Mouse (Mus musculus) spleen, postnatal 10 days (tissue): ENCODE data around the gene Tnip1.
"Not testable (repeated sequence)": the region's sequence is repeated elsewhere in the genome, so short reads cannot be mapped to it uniquely, and the experiment has no call there.

ENCODE experiments used
- DNase-seq, 2 experiments: peaks; one replicate each; pipeline ENCODE4 v3.0.0; 2021 to 2022; ENCODE audit warnings: low spot score in 2 of 2

The Tnip1 gene

GRCm38 (mm10) chr11:54972049-54972723, 9.5 kb upstream of the Tnip1 start:
- DNase-seq = peak in 1 of 2 experiments; percentile 35

GRCm38 (mm10) chr11:54971365-54972048, 8.8 kb upstream of the Tnip1 start:
- DNase-seq = no peak

- DNase-seq = no peak
Measured at GRCm38 (mm10) chr11:54965234-54965633, 2.5 kb upstream of the Tnip1 start.

- no peak for DNase-seq
Measured at GRCm38 (mm10) chr11:54961921-54962320, 796 bp downstream of the Tnip1 start.

DNA sequence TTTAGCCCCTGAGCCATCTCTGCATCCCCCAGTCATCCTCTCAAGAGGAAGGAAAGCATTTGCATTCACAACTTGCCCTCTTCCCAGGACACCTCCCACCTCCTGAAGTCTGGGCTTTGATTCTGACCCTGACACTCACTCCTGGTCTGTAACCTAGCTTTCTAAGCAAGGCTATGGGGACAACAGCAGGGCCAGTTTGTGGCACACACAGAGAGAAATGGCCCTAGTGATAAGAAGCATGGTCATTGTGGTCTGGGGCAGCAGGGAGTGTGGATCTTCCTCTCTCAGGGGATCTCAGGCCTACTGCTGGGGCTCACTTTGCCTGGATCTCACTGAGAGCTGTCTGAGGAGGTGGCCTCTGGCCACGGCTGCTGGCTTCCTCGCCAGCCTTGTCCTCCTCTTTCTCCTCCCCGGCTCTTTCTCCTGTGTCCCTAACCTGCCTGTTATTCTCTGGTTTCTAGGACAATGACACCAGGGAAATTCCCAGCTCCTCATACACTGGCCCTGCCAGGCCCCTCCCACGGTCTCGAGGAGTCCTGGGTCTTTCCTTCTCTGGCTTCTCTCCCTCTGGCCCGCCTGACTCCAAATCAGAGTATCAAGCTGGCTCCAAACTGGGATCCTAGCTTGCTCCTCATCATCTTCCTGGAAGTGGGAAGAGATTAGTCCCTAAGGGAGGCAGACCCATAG, 1.4 kb downstream of the Tnip1 start:
- DNase-seq = no peak

DNA sequence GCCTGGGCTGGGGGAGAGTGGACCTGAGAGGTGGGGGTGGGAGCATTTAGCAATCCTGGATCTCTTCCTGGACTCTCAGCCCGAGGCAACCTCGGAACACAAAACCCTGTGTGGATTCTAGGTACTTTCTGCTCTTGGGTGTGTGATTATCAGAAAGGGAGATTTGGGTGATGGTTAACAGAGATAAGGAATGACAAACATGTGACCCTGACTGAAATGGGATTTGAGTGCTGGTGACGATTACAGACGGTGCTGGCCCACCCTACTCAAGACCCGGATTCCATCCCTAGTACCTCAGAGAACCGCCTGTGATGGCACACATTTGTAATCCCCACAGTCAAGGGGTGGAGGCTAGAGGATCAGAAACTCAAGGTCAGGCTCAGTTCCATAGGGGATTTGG, 2.5 kb downstream of the Tnip1 start:
- no peak for DNase-seq

DNA sequence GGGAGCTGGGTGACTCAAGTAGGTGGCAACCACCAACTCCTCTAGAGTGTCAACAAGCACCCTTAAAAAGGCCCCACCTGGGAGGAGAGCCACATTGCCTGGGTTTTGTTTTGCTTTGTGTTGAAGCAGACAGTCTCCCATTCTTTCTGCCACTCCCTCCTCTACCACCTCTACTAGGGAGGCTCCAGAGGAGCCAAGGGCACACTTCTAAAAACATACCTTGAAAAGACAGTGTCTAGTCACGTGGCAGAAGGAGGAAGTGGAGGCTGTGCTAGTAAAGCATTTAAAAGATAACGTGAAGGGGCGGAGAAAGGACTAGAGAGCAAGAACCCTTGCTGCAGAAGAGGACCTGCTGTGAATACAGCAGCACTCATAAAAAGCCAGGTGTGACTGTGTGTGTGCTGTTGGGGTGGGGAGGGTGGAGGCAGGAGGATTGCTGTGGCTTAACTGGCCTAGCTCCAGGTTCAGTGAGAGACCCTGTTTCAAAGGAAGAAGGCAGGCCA, 4.1 kb downstream of the Tnip1 start:
- peak in 1 of 2 experiments; percentile 24 for DNase-seq

- DNase-seq = not testable (repeated sequence)
Measured at GRCm38 (mm10) chr11:54957708-54958107, 5.0 kb downstream of the Tnip1 start.

DNA sequence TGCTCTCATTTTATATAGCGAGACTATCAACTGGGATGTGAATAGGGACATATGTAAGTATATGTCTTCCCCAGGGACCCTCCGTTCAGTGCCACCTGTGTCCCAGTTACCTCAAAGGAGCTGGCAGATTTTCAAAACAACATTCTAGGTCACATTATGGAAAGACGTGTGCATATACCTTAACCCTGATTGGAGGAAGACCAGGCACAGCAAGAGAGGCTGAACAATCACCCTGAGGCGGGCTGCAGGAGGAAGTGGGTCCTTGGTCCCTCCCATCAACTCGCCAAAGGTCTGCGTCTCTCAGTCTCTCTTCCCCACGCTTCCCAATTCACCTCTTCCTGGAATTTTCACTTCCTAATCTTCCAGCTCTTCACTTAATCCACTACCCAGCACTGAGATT, 5.8 kb downstream of the Tnip1 start:
- DNase-seq = peak in 1 of 2 experiments; percentile 32

GRCm38 (mm10) chr11:54955735-54956480, 6.8 kb downstream of the Tnip1 start:
- peak; percentile 99 for DNase-seq

DNA sequence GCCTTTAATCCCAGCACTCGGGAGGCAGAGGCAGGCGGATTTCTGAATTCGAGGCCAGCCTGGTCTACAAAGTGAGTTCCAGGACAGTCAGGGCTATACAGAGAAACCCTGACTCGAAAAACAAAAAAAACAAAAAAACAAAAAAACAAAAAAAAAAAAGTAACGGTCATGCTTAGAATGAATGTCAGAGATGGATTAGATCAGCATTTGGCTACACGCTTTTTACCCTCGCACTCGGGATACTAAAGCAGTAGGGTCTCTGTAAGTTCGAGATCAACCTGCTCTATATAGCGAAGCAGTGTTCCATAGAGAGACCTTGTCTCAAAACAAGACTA, 7.3 kb downstream of the Tnip1 start:
- DNase-seq = not testable (repeated sequence)

- DNase-seq = no peak
Measured at GRCm38 (mm10) chr11:54954716-54955115, 8.0 kb downstream of the Tnip1 start.

DNA sequence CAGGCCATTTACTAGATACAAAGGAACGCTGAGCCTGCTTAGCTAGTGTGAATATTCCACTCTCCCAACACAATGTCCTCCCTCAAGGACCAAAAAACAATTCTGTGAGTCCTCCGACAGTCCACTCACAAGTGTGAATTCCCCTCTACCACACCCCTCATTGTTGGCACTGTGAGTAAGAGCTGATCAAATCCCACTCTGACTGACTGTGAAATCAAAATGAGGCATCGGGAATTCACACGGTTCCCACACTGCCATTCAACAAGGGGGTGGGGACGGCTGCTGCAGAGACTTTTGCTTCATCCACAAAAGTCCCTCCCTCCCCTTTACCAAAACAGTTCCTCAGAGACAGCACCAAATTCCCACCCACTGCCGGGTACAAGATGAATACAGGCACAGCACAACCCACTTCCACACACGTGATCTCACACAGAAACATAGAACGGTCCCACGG, 8.7 kb downstream of the Tnip1 start:
- no peak for DNase-seq

DNA sequence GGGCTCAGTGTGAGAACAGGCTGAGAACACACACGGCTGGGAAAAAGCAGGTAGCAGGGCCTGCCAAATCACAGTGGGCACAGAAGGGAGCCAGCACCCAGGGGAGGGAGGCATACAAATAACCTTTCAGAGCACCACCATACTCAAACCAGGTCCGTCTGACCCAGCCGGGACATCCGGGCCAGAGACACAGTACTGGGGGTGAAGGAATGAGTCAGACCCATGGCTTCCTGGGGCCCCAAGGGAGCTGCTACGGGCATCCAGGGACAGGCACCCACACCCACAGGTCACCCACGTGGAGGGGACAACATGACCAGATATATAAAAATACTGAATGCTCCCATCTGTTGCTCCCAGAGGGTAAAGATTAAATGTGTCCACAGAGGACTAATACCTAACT, 10.1 kb downstream of the Tnip1 start:
- no peak for DNase-seq

DNA sequence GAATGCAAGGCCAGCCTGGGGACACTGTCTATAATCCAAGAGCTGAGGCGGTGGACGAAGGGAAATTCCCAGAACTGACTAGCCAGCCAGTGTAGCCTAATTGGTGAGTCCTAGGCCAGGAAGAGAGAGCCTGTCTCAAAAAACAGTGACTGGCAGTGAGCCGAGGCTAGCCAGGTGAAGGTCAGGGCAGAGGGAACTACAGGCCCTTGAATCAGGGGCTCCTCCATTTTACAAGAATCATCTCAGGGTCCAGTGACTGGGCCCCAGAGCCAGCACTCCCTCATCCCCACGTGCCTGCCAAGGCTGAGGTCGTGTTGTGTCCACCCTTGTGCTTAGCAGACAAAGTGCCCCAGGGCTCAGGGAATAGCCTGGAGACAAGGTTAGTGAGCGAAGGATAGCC, 12.0 kb downstream of the Tnip1 start:
- DNase-seq = no peak

- DNase-seq = no peak
Measured at GRCm38 (mm10) chr11:54949717-54950116, 13.0 kb downstream of the Tnip1 start.

GRCm38 (mm10) chr11:54944702-54945101, 18.0 kb downstream of the Tnip1 start:
- DNase-seq = no peak

DNA sequence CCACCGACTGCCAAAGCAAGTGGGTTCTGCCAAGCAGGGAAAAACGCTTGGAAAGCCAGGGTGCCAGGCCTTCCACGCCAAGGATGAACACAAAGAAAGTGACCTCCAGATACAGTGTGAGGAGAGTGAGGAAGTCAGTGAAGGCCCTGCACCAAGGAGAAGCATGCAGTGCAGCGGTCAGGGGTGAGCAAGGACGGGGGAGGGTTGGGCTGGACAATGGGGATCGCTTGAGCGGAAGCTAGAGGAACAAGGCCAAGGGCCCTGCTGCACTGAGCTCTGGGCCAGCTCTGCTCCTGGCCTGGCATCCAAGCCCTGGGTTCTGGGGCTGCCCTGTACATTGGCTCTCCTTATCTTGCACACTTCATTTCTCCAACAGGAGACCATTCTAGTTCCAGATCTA, 22.7 kb downstream of the Tnip1 start:
- DNase-seq = no peak

DNA sequence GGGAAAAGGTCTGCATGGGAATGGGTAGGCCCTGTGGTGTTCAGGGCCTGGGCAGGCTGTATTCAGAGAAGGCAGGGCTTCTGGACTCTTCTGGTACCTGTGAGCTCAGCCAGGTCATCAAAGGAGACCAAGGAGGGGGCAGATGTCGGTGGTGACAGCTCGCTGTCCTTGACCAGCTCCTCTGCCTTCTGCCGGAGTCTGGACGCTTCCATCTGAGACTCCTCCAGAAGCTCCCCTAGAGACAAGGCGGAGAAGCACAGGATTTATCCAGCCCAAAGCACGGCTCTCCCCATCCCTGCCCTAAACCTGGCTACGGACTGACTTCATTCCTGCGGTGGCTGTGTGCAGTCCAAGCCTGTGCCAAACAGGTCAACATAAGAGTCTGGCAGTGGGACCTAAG, 23.2 kb downstream of the Tnip1 start:
- no peak for DNase-seq

DNA sequence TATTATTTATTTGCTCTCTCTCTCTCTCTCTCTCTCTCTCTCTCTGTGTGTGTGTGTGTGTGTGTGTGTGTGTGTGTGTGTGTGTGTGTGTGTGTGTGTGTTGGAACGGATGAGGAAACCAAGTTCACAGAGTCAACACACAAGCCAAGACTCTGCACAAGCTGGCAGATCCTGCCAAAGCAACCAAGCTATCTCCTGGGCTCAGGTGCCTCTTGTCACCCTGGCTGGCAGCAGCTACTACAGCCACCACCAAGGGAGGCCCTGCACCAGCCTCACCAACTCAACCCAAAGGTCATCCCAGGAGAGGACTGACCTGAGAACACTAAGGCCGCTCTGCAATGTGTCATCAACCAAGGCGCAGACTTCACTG, 26.0 kb downstream of the Tnip1 start:
- no peak for DNase-seq

GRCm38 (mm10) chr11:54936035-54936770, 26.5 kb downstream of the Tnip1 start:
- peak in 1 of 2 experiments; percentile 54 for DNase-seq
